Comparison of ENCODE assay signal across 11 mouse cellular contexts in genomic region chr1:177470091-177470490, GRCm38 (mm10). TPM values are rescaled to one million over a fixed set of nuclear protein-coding genes. Genes with fewer than 3 reads are reported as not detected.
DNase-seq lines count a peak whose midpoint lies in the region; ATAC-seq and TF ChIP-seq lines count a peak whose summit lies in the region.
"Had no signal": no experiment of that assay in that cellular context is flagged by ENCODE, and none has a peak within 500 bp of the region (broad histone marks: within the 10 kb centered on the region; RNA-seq: fewer than 3 reads in every experiment).

No protein-coding gene starts in this region.

- DNase-seq in lung, embryonic 14.5 days: no peak
- no peak for DNase-seq in lung, postnatal 14 days
- peak; percentile 6 for DNase-seq in gonadal fat pad, adult 2 months (ENCODE audit: low read depth)
- peak; percentile 8 for DNase-seq in heart, postnatal 25 days (ENCODE audit: low spot score)
- peak; percentile 64 for DNase-seq in splenic B cell, adult 2 months (ENCODE audit: low read depth, low spot score)
- DNase-seq in layer of hippocampus, adult 18-20 months (ENCODE audit: low spot score in 2 of 2): no peak
- DNase-seq in forebrain, embryonic 14.5 days (ENCODE audit: low spot score): no peak
- DNase-seq: kidney, adult 9 months; right cerebral cortex, postnatal 4 days had no signal

- H3K9ac ChIP-seq in lung, embryonic 14.5 days: no peak overlapping the region
- H3K9ac ChIP-seq in forebrain, embryonic 14.5 days (ENCODE audit: low read length): no peak overlapping the region

- H3K4me2 ChIP-seq in lung, embryonic 14.5 days: no peak overlapping the region
- H3K4me2 ChIP-seq in forebrain, embryonic 14.5 days (ENCODE audit: low read length): no peak overlapping the region

- H3K4me3 ChIP-seq in lung, embryonic 14.5 days (ENCODE audit: low read depth, low read length): no peak overlapping the region
- H3K4me3 ChIP-seq in forebrain, embryonic 14.5 days (ENCODE audit: low read depth, low read length): no peak overlapping the region
- H3K4me3 ChIP-seq: megakaryocyte, embryonic 14.5 days had no signal

- 0 out of 2 replicates have a peak, but pooled peaks cover 2% of the 10 kb centered on the region for H3K4me1 ChIP-seq in lung, embryonic 14.5 days (ENCODE audit: insufficient read depth)
- no peaks in the 10 kb centered on the region for H3K4me1 ChIP-seq in forebrain, embryonic 14.5 days (ENCODE audit: control insufficient read depth, insufficient read depth, low read length)

- no peaks in the 10 kb centered on the region for H3K27me3 ChIP-seq in lung, embryonic 14.5 days (ENCODE audit: insufficient read depth, low read length)
- H3K27me3 ChIP-seq in splenic B cell, adult 2 months (ENCODE audit: control insufficient read depth, insufficient read depth, low read length, poor library complexity, severe bottlenecking): no peaks in the 10 kb centered on the region
- H3K27me3 ChIP-seq in forebrain, embryonic 14.5 days (replicated peaks; ENCODE audit: control insufficient read depth, insufficient read depth, low read length): no peaks in the 10 kb centered on the region

- H3K9me3 ChIP-seq in lung, embryonic 14.5 days (ENCODE audit: low read depth, low read length): no peaks in the 10 kb centered on the region
- H3K9me3 ChIP-seq in forebrain, embryonic 14.5 days (replicated peaks; ENCODE audit: control insufficient read depth, low read length): no peaks in the 10 kb centered on the region

- no peaks in the 10 kb centered on the region for H3K36me3 ChIP-seq in lung, embryonic 14.5 days (ENCODE audit: insufficient read depth)
- H3K36me3 ChIP-seq in splenic B cell, adult 2 months (ENCODE audit: control insufficient read depth, insufficient read depth, low read length, poor library complexity, severe bottlenecking): no peaks in the 10 kb centered on the region
- H3K36me3 ChIP-seq in forebrain, embryonic 14.5 days (ENCODE audit: control insufficient read depth, insufficient read depth, low read length): no peaks in the 10 kb centered on the region

- intact Hi-C loops in heart, postnatal 25 days (cut with DNase I): no loop called here

- no peak overlapping the region for H3K27ac ChIP-seq in lung, embryonic 14.5 days (ENCODE audit: low read depth)
- H3K27ac ChIP-seq in forebrain, embryonic 14.5 days (ENCODE audit: low read depth, low read length): no peak overlapping the region

- no peak for TF ChIP-seq CTCF in lung, embryonic 14.5 days (IDR thresholded peaks at IDR 0.05; ENCODE audit: low read depth)

- peak; percentile 47; the same call in 1 of the 2 replicates for ATAC-seq in lung, embryonic 14.5 days (ENCODE audit: insufficient read depth)
- no peak for ATAC-seq in cerebellum, adult (ENCODE audit: insufficient number of reproducible peaks, low FRiP score, low TSS enrichment)
- no peak for ATAC-seq in forebrain, embryonic 14.5 days

- 35% methylated on average over 4 of the region's 4 CpGs for WGBS in lung, embryonic 14.5 days
- 82% methylated on average over 4 of the region's 4 CpGs for WGBS in forebrain, embryonic 14.5 days

RNA-seq across cellular contexts. Expression of gene Zbtb18, which starts 27.9 kb away (rescaled TPM):
- polyA plus RNA-seq in lung, embryonic 14.5 days (2014; fragmentation: Nextera tagmentation; extraction: Ambion mirVana): 2.1 and 3.0 TPM in 2 replicates
- polyA plus RNA-seq in gonadal fat pad, adult 2 months (2012; rRNA removed): 9.6 and 25.0 TPM in 2 replicates
- total RNA-seq in heart, postnatal 25 days (2021): 10 to 100 TPM; 38.5 to 40.3 TPM
- 100 to 1,000 TPM; 537 TPM for total RNA-seq in layer of hippocampus, adult 18-20 months (2021)
- polyA plus RNA-seq in forebrain, embryonic 14.5 days (2014; fragmentation: Nextera tagmentation; extraction: Ambion mirVana): 102 and 109 TPM in 2 replicates

Comparison
In these comparisons a context has a peak if more than half of its experiments do, and no peak if none do; other contexts are left out.
1. DNase-seq: peak in gonadal fat pad, adult 2 months (single experiment), heart, postnatal 25 days (single experiment) and splenic B cell, adult 2 months (single experiment); none in lung, embryonic 14.5 days (single experiment), lung, postnatal 14 days (single experiment), layer of hippocampus, adult 18-20 months (0 of 2) and forebrain, embryonic 14.5 days (single experiment).